ENCODE assay signal across 8 mouse cellular contexts in the genomic region with DNA sequence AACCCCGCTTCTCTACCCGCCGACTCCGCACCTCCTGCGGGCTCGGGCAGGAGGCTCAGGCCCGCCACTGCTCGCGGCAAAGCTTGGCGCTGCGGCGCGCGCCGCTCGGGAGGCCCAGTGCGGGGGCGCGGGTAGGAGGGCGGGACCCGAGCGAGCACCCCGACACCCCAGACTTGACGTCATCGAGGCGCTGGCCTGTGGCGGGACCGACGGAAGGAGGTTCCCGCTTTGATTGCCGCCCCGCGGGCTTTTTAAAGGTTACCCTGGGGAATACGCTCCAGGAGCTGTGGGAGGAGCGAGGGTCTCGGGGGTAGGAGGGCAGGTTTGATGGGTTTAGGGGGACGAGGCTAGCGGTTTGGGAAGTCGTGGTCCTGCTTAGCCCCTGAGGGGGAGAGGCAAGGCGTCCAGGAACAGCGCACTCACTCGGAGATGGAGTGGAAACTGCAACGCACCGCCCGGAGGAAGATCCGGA. TPM values are rescaled to one million over a fixed set of nuclear protein-coding genes. Genes with fewer than 3 reads are reported as not detected.
DNase-seq lines count a peak whose midpoint lies in the region; ATAC-seq and TF ChIP-seq lines count a peak whose summit lies in the region.

A gene (plus strand): TSS at position 162 of the 472 bp plus-strand sequence.

- H3K9me3 ChIP-seq in E14TG2a.4 (ENCODE audit: low read length) = no peaks in the 10 kb centered on the region
- H3K9me3 ChIP-seq in heart, embryonic 16.5 days (replicated peaks; ENCODE audit: control insufficient read depth, low read length) = no peaks in the 10 kb centered on the region

- WGBS in bone marrow, adult 2 months = under 1% methylated on average over 46 of the region's 46 CpGs
- under 1% methylated on average over 46 of the region's 46 CpGs for WGBS in heart, embryonic 16.5 days

- peaks cover 32% of the 10 kb centered on the region for H3K4me1 ChIP-seq in E14TG2a.4 (replicated peaks; ENCODE audit: low read depth, low read length)
- H3K4me1 ChIP-seq in bone marrow, adult 2 months (ENCODE audit: control insufficient read depth, insufficient read depth, low read length) = no peaks in the 10 kb centered on the region; the same call in 1 of the 2 replicates
- H3K4me1 ChIP-seq in embryonic fibroblast, embryonic 13.5 days (ENCODE audit: control insufficient read depth, insufficient read depth, low read length) = peaks cover 8% of the 10 kb centered on the region
- peaks cover 17% of the 10 kb centered on the region for H3K4me1 ChIP-seq in heart, embryonic 16.5 days (ENCODE audit: control insufficient read depth, insufficient read depth, low read length)

- H3K4me2 ChIP-seq in heart, embryonic 16.5 days (ENCODE audit: low read depth, low read length) = peak within 1 kb of the TSS; percentile 94

- no peak for TF ChIP-seq CTCF in E14TG2a.4 (conservative IDR thresholded peaks at IDR 0.05; ENCODE audit: low read length)
- no peak for TF ChIP-seq CTCF in bone marrow, adult 2 months (IDR thresholded peaks at IDR 0.05; ENCODE audit: control insufficient read depth, insufficient read depth, low read length)
- peak; percentile 9; the same call in 1 of the 2 replicates for TF ChIP-seq CTCF in embryonic fibroblast, embryonic 13.5 days (IDR thresholded peaks at IDR 0.05; ENCODE audit: borderline replicate concordance, insufficient read depth, low read length)

- no peak within 1 kb of the TSS for H3K27ac ChIP-seq in bone marrow, adult 2 months (ENCODE audit: control insufficient read depth, insufficient read depth, low read depth, low read length, poor library complexity)
- no peak within 1 kb of the TSS for H3K27ac ChIP-seq in embryonic fibroblast, embryonic 13.5 days (ENCODE audit: insufficient read depth, low read length)
- no peak within 1 kb of the TSS for H3K27ac ChIP-seq in heart, embryonic 16.5 days (ENCODE audit: low read length)

- peak within 1 kb of the TSS; percentile 79 for H3K4me3 ChIP-seq in E14TG2a.4 (replicated peaks; ENCODE audit: low read length)
- H3K4me3 ChIP-seq in bone marrow, adult 2 months (replicated peaks; ENCODE audit: control insufficient read depth, low read depth, low read length) = peak within 1 kb of the TSS; percentile 4
- H3K4me3 ChIP-seq in embryonic fibroblast, embryonic 13.5 days (ENCODE audit: insufficient read depth, low read length) = peak within 1 kb of the TSS; percentile 49
- peak within 1 kb of the TSS; percentile 63 for H3K4me3 ChIP-seq in heart, embryonic 16.5 days (ENCODE audit: low read length)

- DNase-seq in kidney, postnatal 4 days = peak; percentile 57 to 70
- DNase-seq in lung, postnatal 25 days (ENCODE audit: low spot score) = peak; percentile 59
- peak; percentile 29 for DNase-seq in ovary, postnatal 14 days (ENCODE audit: low spot score)
- peak; percentile 85 for DNase-seq in thymus, postnatal 25 days

- ATAC-seq in heart, embryonic 16.5 days (replicated peaks; ENCODE audit: extremely low read depth, insufficient read depth, low FRiP score) = peak; percentile 49

- H3K36me3 ChIP-seq in E14TG2a.4 (ENCODE audit: insufficient read depth, low read length) = no peaks in the 10 kb centered on the region
- no peaks in the 10 kb centered on the region for H3K36me3 ChIP-seq in heart, embryonic 16.5 days (ENCODE audit: control insufficient read depth, insufficient read depth)

- peaks cover 67% of the 10 kb centered on the region for H3K27me3 ChIP-seq in E14TG2a.4 (ENCODE audit: insufficient read depth, low read length)
- H3K27me3 ChIP-seq in heart, embryonic 16.5 days (ENCODE audit: control insufficient read depth, insufficient read depth, low read length) = peaks cover 38% of the 10 kb centered on the region

- TF ChIP-seq POLR2A in bone marrow, adult 2 months (IDR thresholded peaks at IDR 0.05; ENCODE audit: borderline replicate concordance, control insufficient read depth, low read depth, low read length) = no peak
- TF ChIP-seq POLR2A in embryonic fibroblast, embryonic 13.5 days (IDR thresholded peaks at IDR 0.05; ENCODE audit: low read depth, low read length) = no peak

- peak within 1 kb of the TSS; percentile 58 for H3K9ac ChIP-seq in heart, embryonic 16.5 days (ENCODE audit: low read length)

RNA-seq across cellular contexts. Expression of the gene that starts here (rescaled TPM):
- not detected in 2 replicates for polyA plus RNA-seq in bone marrow, adult 2 months (2011; ENCODE audit: insufficient read depth, insufficient read length, low replicate concordance, missing spikeins)
- not detected in 2 replicates for polyA plus RNA-seq in embryonic fibroblast, embryonic 13.5 days (2011; ENCODE audit: insufficient read length, low read depth, missing spikeins)
- polyA plus RNA-seq in heart, embryonic 16.5 days (2015; fragmentation: Nextera tagmentation; extraction: Ambion mirVana) = 0.38 and 0.62 TPM in 2 replicates

Comparison
In these comparisons a context has a peak if more than half of its experiments do, and no peak if none do; other contexts are left out.
1. Peak in ATAC-seq, H3K4me3 ChIP-seq, H3K9ac ChIP-seq and H3K4me2 ChIP-seq in heart, embryonic 16.5 days; RNA of the gene not detected or under 1 TPM.
2. H3K4me3 ChIP-seq: peak in every context shown above with its lines; median percentile 79 in E14TG2a.4; 63 in heart, embryonic 16.5 days; 49 in embryonic fibroblast, embryonic 13.5 days; 4 in bone marrow, adult 2 months.
3. DNase-seq: peak in every context shown above with its lines; median percentile 85 in thymus, postnatal 25 days; 64 in kidney, postnatal 4 days; 59 in lung, postnatal 25 days; 29 in ovary, postnatal 14 days.